Mouse (Mus musculus) heart, embryonic 12.5 days (tissue): ENCODE results near the gene Tmem266. TPM values are rescaled to one million over a fixed set of nuclear protein-coding genes. Genes with fewer than 3 reads are reported as not detected.

Source experiments
- ATAC-seq: fragments of 200-750 bp; cut with Nextera tagmentation; 2 replicates; pipeline ENCODE4 v1.8.0; 2017; ENCODE audit warnings: moderate TSS enrichment, moderate library complexity; ENCODE audit not compliant: insufficient number of reproducible peaks, low FRiP score
- H3K27ac ChIP-seq: fragments of 300-500 bp; sonication (generic); 2 replicates; pipeline ENCODE4 v1.5.1; 2016; ENCODE audit warnings: mild to moderate bottlenecking, moderate library complexity; ENCODE audit not compliant: poor library complexity, severe bottlenecking
- H3K27me3 ChIP-seq: fragments of 300-500 bp; sonication (generic); replicated peaks from 2 replicates; pipeline ENCODE4 v1.6.1; 2016; ENCODE audit warnings: mild to moderate bottlenecking, moderate library complexity
- H3K36me3 ChIP-seq: fragments of 300-500 bp; sonication (generic); 2 replicates; pipeline ENCODE4 v1.6.1; 2016; ENCODE audit warnings: mild to moderate bottlenecking, moderate library complexity
- H3K4me1 ChIP-seq: fragments of 300-500 bp; sonication (generic); replicated peaks from 2 replicates; pipeline ENCODE4 v1.6.1; 2016; ENCODE audit warnings: mild to moderate bottlenecking
- H3K4me2 ChIP-seq: fragments of 300-500 bp; sonication (generic); 2 replicates; pipeline ENCODE4 v1.6.1; 2016; ENCODE audit warnings: mild to moderate bottlenecking, moderate library complexity
- H3K4me3 ChIP-seq: fragments of 300-500 bp; sonication (generic); 2 replicates; pipeline ENCODE4 v1.5.1; 2016; ENCODE audit warnings: mild to moderate bottlenecking
- H3K9ac ChIP-seq: fragments of 300-500 bp; sonication (generic); 2 replicates; pipeline ENCODE4 v1.6.1; 2016; ENCODE audit warnings: mild to moderate bottlenecking, moderate library complexity
- H3K9me3 ChIP-seq: fragments of 300-500 bp; sonication (generic); replicated peaks from 2 replicates; pipeline ENCODE4 v1.6.1; 2016; ENCODE audit warnings: mild to moderate bottlenecking, moderate library complexity
- WGBS: fragments of 180-500 bp; shearing (Covaris S2); methylation state at CpG from one replicate; pipeline ENCODE4 v1.1.7; 2016; 5-methylcytosine and 5-hydroxymethylcytosine counted together
- polyA plus RNA-seq: library from polyadenylated mRNA; unstranded; fragments of >200 nt; fragmentation: Nextera tagmentation; extraction: Ambion mirVana; gene quantifications from 2 replicates; pipeline ENCODE4 v1.2.1, GENCODE M21; 2016

The Tmem266 gene
- polyA plus RNA-seq, 1 experiment from 2014 or later = 0.24 TPM

DNA sequence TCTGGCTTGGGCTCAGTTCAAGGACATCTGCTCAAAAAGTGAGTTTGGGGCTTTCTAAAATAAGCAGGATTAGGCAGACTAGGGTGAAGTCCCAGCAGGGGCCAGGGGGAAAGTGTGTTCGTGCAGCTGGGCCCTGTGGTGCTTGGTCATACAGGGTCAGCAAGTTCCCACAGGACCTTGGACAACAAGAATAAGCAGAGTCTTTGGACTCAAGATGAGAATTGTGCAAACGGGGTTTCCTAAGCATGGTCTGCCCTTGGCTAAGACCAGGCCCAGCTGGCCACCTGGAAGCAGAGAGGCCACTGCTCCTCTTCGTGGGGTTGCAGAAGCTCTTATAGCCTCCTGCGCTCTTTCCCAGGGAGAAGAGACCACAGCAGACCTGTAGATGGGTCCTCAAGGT lies 77.5 kb downstream of the Tmem266 start:
- Histone ChIP-seq H3K4me3 (no peak overlapping the region), H3K9ac (no peak overlapping the region), H3K4me1 (peaks cover 9% of the 10 kb centered on the region; the same call in 1 of the 2 replicates), H3K36me3 (no peaks in the 10 kb centered on the region), H3K4me2 (no peak overlapping the region), H3K9me3 (no peaks in the 10 kb centered on the region), H3K27ac (no peak overlapping the region), H3K27me3 (peaks cover 15% of the 10 kb centered on the region)
- 83% methylated on average over 4 of the region's 4 CpGs for WGBS
- no peak for ATAC-seq

DNA sequence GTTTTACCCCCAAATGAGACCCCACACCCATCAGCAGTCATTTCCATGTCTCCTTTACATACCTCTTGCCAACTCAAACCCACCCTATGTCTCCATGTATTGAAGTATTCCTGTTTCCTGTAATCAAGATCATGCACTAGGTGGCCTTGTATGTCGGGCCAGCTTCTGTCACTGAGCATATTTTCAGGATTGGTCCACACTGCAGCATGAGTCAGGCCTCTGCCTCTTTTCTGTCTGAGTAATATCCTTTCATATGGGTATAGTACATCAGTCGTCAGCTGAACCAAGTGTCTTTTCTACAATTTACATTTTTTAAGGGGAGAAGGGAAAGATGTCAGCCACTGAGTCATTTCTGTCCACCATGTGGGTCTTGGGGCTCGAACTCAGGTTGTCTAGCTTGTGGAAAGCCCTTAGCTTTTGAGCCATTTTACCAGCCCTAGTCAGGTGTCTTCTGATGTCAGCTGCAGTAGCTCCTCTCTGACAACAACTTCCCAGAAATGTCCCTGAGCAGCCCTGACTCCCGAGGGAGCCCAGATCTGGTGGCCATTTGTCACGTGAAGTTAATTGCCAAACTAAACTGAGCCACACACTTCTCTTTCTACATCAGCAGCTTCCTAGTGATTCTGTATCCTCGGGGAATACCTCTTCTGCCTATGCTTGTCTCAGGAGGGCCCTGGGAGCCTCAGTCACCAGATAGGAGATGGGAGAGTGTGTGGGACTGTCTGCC lies 78.4 kb downstream of the Tmem266 start:
- WGBS = 63% methylated on average over 6 of the region's 6 CpGs
- Histone ChIP-seq H3K4me2 (no peak overlapping the region), H3K9ac (no peak overlapping the region), H3K27me3 (peaks cover 24% of the 10 kb centered on the region), H3K4me1 (peaks cover 9% of the 10 kb centered on the region; the same call in 1 of the 2 replicates), H3K27ac (no peak overlapping the region), H3K4me3 (no peak overlapping the region), H3K9me3 (no peaks in the 10 kb centered on the region), H3K36me3 (no peaks in the 10 kb centered on the region)
- no peak for ATAC-seq

DNA sequence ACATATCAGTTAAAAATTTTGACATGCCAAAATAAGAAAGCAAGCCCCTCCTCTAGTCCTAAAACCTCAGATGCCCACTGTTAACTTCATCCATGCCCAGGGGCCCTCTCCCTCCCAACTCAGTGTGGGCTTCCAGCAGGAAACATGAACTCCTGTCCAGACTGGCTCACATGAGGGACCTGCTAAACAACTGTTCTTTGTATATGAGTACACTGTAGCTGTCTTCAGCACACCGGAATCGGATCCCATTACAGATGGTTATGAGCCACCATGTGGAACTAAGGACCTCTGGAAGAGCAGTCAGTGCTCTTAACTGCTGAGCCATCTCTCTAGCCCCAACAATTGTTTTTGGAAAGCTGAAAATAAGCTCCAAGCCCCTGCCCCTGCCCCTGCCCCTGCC lies 80.1 kb downstream of the Tmem266 start:
- 72% methylated on average over 2 of the region's 2 CpGs for WGBS
- H3K27ac ChIP-seq = no peak overlapping the region
- peaks cover 9% of the 10 kb centered on the region; the same call in 1 of the 2 replicates for H3K4me1 ChIP-seq
- H3K4me2 ChIP-seq = no peak overlapping the region
- peaks cover 32% of the 10 kb centered on the region for H3K27me3 ChIP-seq
- H3K36me3 ChIP-seq = no peaks in the 10 kb centered on the region
- H3K4me3 ChIP-seq = no peak overlapping the region
- H3K9ac ChIP-seq = no peak overlapping the region
- ATAC-seq = no peak
- no peaks in the 10 kb centered on the region for H3K9me3 ChIP-seq

DNA sequence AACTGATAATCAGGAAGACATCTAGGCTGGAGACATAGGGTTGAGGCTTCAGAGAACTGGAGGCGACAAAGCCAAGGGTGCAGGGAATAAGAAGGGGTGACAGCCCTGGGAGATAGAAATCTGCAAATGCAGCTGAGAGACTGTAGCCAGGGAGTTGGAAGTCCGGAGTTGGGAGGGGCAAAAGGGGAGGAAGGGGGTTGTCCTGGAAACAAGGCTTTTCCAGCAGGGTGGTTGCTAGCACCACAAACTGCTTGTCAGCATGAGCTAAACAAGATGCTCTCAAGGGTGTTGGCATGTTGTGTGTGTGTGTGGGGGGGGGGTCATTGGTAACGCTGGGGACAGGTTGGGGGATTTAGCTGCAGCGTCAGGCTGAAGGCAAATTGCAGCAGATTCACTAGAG lies 82.1 kb downstream of the Tmem266 start:
- ATAC-seq = no peak
- no peak overlapping the region for H3K4me2 ChIP-seq
- H3K4me3 ChIP-seq = no peak overlapping the region
- no peak overlapping the region for H3K27ac ChIP-seq
- H3K9ac ChIP-seq = no peak overlapping the region
- H3K27me3 ChIP-seq = peaks cover 50% of the 10 kb centered on the region
- WGBS = 16% methylated on average over 4 of the region's 4 CpGs
- H3K4me1 ChIP-seq = peaks cover 9% of the 10 kb centered on the region; the same call in 1 of the 2 replicates
- no peaks in the 10 kb centered on the region for H3K36me3 ChIP-seq
- no peaks in the 10 kb centered on the region for H3K9me3 ChIP-seq

DNA sequence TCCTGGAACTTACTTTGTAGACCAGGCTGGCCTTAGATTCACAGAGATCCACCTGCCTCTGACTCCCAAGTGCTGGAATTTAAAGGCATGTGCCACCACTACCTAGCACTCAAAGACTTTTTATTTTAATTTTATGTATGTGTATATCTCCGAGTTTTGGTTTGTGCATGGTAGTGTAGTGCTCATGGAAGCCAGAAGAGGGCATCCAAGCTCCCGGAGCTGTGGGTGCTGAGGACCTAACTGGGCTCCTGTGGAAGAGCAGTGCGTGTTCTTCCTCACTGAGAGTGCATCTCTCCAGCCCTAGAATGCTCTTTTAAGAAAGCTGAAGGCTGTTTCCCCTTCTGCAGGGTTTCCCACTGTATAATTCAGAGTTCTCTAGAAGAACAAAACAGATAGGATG lies 83.1 kb downstream of the Tmem266 start:
- H3K36me3 ChIP-seq = no peaks in the 10 kb centered on the region
- peaks cover 9% of the 10 kb centered on the region; the same call in 1 of the 2 replicates for H3K4me1 ChIP-seq
- H3K9ac ChIP-seq = no peak overlapping the region
- no peak for ATAC-seq
- WGBS = 37% methylated on average over 3 of the region's 3 CpGs
- no peaks in the 10 kb centered on the region for H3K9me3 ChIP-seq
- no peak overlapping the region for H3K27ac ChIP-seq
- no peak overlapping the region for H3K4me3 ChIP-seq
- no peak overlapping the region for H3K4me2 ChIP-seq
- peaks cover 60% of the 10 kb centered on the region for H3K27me3 ChIP-seq

DNA sequence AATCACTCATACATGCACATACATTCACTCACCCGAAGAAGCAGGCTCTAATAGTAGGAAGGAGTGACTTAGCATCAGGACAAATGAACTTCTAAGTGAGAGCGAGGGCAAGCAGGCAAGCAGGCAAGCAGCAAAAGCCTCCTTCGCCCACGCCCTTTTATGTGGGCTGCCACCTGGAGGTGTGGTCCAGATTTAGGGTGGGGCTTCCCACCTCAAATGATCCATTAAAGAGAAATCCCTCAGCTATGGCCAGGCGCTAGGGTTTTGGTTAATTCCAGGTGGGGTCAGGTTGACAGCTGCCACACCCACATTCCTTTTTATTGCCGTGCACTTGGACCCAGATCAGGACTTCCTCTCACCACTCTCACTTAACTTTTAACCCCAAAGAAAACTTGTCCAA lies 83.7 kb downstream of the Tmem266 start:
- no peak for ATAC-seq
- H3K27ac ChIP-seq = no peak overlapping the region
- no peaks in the 10 kb centered on the region for H3K9me3 ChIP-seq
- H3K4me1 ChIP-seq = peaks cover 9% of the 10 kb centered on the region; the same call in 1 of the 2 replicates
- peaks cover 66% of the 10 kb centered on the region for H3K27me3 ChIP-seq
- H3K4me2 ChIP-seq = no peak overlapping the region
- WGBS = 46% methylated on average over 6 of the region's 6 CpGs
- H3K4me3 ChIP-seq = no peak overlapping the region
- H3K36me3 ChIP-seq = no peaks in the 10 kb centered on the region
- H3K9ac ChIP-seq = no peak overlapping the region

DNA sequence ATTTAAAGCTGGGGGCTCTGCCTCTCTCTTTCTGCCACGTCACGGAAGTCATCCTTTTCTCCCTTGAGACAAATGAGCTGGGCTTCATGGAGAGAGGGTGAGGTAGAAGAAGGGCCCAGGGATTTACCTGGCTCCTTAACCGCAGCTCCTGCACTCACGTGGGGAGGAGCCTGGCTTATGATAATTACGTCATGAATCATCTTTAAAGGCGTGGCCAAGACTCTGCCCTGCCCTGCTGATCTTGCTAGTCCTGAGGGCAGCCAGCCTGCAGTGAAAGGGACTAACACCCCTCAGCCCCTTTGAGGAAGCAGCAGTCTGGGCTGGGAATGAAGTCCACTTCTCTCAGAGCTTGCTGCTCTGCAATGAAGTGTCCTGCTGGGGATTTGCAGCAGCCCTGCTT lies 84.4 kb downstream of the Tmem266 start:
- no peak overlapping the region for H3K4me2 ChIP-seq
- peaks cover 73% of the 10 kb centered on the region for H3K27me3 ChIP-seq
- ATAC-seq = no peak
- no peaks in the 10 kb centered on the region for H3K36me3 ChIP-seq
- H3K9ac ChIP-seq = no peak overlapping the region
- no peaks in the 10 kb centered on the region for H3K9me3 ChIP-seq
- no peak overlapping the region for H3K4me3 ChIP-seq
- 37% methylated on average over 6 of the region's 6 CpGs for WGBS
- peaks cover 9% of the 10 kb centered on the region; the same call in 1 of the 2 replicates for H3K4me1 ChIP-seq
- H3K27ac ChIP-seq = no peak overlapping the region

DNA sequence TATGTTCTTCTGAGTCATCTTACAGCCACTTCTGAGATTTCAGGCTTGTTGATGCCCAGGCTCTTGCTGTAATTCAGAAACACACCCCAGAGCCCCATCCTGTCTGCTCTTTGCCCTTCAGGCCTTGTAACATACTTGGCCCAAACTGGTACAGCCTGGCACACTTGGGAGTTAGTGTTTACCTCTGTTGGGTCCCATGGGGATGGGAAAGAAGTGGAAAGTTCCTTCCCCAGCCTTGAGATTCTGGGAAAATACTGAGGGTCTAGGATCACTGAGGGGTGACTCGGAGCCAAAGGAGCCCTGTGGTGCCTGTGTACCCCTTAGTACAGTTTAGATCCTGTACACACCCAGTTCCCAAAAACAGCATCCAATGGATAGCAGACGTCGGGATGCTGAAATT lies 95.1 kb downstream of the Tmem266 start:
- Histone ChIP-seq H3K27ac (no peak overlapping the region), H3K27me3 (peaks cover 48% of the 10 kb centered on the region), H3K4me3 (no peak overlapping the region), H3K36me3 (no peaks in the 10 kb centered on the region), H3K9me3 (peaks cover 10% of the 10 kb centered on the region), H3K4me1 (no peaks in the 10 kb centered on the region), H3K9ac (no peak overlapping the region), H3K4me2 (no peak overlapping the region)
- ATAC-seq = no peak
- WGBS = 83% methylated on average over 3 of the region's 3 CpGs

DNA sequence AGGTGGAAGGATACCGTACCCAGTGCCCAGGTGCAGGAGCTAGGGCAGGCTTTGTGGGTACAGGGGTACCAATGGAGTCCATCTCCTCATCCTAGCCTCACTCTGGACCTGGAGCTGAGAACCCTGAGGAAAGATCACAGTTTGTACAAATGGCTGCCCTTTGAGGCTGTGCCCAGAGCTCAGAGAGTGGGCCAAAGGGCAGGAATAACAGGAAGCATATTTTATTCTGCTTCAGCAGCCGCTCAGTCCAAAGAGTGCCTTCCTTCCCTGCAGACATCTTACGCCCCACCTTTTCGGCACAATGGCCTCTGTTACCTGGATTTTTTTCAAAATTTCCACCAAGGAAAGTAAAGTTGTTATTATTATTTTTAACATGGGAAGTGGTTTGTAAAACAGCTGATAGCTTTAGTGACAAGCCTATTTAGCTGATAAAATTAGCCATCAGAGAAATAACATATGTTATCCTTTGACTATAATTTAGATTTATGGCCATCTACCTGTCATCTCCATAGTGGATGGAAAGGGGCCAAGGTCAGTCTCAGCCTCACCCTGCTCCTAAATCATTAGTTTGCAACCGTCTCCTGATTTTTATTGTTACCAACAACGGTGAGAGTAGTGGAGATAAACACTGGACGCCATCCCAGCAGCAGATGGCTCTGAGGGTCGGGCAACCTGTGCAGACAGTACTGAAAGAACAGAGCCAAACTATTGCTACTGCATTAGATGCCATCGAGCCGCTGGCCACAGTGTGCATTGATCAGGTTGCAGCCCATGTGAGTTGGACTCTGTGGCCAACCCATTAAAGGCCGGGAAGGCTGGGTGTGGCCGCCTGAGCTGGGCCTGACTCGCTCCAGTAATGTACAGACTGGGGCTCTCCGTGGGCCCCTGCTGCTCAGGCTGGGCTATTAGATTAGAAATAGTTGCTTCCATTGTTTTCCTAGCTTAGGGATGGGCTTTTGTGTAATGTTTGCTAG lies 97.0 kb downstream of the Tmem266 start:
- H3K4me2 ChIP-seq = no peak overlapping the region
- H3K4me3 ChIP-seq = no peak overlapping the region
- no peak overlapping the region for H3K9ac ChIP-seq
- no peaks in the 10 kb centered on the region for H3K36me3 ChIP-seq
- no peaks in the 10 kb centered on the region for H3K4me1 ChIP-seq
- peaks cover 34% of the 10 kb centered on the region for H3K27me3 ChIP-seq
- H3K9me3 ChIP-seq = peaks cover 10% of the 10 kb centered on the region
- ATAC-seq = no peak
- 76% methylated on average over 14 of the region's 14 CpGs for WGBS
- H3K27ac ChIP-seq = no peak overlapping the region

DNA sequence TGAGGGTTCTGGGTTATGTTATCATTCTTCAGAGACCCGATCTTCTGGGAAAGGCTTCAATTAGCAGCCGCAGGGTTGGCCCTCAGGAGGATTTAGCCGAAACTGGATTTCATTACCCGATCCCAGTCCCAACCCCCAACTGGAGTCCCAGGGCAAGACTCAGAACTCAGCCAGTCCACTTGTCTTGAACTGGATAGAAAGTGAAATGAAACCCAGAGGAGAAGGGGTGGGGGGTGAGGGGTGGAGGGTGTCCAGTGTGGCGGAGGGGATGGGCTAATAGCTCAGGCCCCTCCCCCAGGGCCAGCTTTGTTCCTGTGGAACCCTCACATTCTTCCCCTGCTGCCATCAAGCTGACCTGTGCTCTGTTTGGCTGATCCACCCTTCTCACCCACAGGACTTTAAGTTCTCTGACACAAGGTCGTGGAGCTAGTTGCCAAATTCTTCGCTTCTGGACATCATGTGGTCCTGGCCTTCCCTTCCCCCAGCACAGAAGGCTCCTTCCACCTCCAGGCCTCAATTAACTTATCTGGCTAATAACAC lies 98.6 kb downstream of the Tmem266 start:
- peaks cover 6% of the 10 kb centered on the region for H3K4me1 ChIP-seq
- H3K9me3 ChIP-seq = peaks cover 10% of the 10 kb centered on the region
- no peak overlapping the region for H3K4me3 ChIP-seq
- peaks cover 25% of the 10 kb centered on the region for H3K27me3 ChIP-seq
- no peak for ATAC-seq
- 51% methylated on average over 7 of the region's 7 CpGs for WGBS
- H3K4me2 ChIP-seq = no peak overlapping the region
- H3K36me3 ChIP-seq = no peaks in the 10 kb centered on the region
- no peak overlapping the region for H3K9ac ChIP-seq
- no peak overlapping the region for H3K27ac ChIP-seq
